Mouse (Mus musculus): ENCODE measurements around the gene Zbtb2. TPM values are rescaled to one million over a fixed set of nuclear protein-coding genes. Genes with fewer than 3 reads are reported as not detected.

Zbtb2 gene
- total RNA-seq, 2 experiments from 2014 or later: 5.1 to 6.3 TPM

GRCm38 (mm10) chr10:4341430-4341829 lies 46.5 kb downstream of the Zbtb2 start:
- DNase-seq: no peak
- intact Hi-C loops (cut with DNase I): loop anchor here (2.0 to 5.0 kb wide), 2 partner anchors 305 to 1004 kb away; no protein-coding TSS in a partner anchor

DNA sequence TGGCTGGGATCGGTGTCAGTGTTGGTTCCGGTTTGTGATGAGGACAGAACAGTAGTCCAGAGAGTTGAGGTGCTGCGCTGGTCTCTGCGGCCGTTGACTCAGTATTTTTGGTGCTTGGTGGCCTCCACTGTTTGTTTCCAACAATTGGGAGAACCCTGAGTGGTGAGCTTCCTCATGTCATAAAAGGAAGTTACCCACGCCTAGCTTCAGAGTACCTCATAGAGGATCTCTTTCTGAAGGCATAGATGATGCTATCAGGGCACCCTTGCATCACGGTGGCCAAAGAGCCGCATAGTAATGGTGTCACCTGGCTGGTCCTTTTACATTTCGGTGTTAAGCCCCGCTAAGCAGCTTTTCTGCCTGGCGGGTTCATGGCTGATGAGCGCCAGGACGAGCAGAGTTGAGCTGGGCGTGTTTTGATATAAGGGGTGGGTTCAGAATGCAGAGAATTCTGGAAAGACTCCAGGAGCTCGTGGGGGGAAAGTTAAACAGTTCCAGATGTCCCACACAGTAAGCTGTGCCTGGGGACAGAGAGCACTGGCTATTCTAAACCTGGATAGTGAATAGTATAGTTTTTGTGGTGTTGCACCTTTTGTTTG lies 48.9 kb downstream of the Zbtb2 start:
- intact Hi-C loops (cut with DNase I): no loop called here
- DNase-seq: peak in 1 of 2 experiments; percentile 31

DNA sequence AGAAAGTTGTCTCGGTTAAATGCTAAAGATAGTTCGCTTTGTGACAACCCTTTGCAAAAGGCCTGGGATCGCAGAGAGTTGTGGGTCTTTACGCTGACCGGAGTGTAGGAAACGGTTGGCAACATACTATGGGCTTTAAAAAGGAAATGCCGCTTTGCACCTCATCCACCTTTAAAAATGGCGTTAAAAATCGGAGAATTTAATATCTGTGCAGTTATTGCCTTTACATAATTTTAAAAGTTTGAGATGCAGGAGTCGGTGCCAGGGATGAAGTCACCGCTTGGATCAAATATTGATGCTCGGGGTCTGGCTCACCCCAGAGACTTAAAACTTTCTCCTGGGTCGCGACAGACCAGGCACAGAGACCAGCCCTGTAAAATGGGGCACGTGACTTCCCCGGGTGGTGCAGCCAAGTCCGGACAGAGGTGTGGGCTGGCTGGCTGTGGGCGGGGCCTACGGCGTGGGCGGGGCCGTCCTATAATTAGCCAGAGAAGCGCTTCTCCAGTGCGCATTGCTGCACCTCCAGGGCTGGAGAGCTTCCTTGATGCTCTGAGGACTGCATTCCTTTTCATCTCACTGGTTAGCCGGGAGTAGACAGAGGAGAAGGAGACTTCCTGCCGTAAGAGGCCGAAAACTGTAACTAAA lies 53.7 kb downstream of the Zbtb2 start:
- intact Hi-C loops (cut with DNase I): loop anchor here (5.0 kb wide), 2 partner anchors 247 to 297 kb away; no protein-coding TSS in a partner anchor

GRCm38 (mm10) chr10:4333319-4333718 lies 54.6 kb downstream of the Zbtb2 start:
- intact Hi-C loops (cut with DNase I): loop anchor here (5.0 kb wide), 2 partner anchors 246 to 296 kb away; no protein-coding TSS in a partner anchor

More for the DNA sequence above, 53.7 kb downstream of the Zbtb2 start:
- peak; percentile 79 to 83 for DNase-seq

GRCm38 (mm10) chr10:4332228-4332979 lies 55.5 kb downstream of the Zbtb2 start:
- intact Hi-C loops (cut with DNase I): loop anchor here (5.0 kb wide), 2 partner anchors 245 to 295 kb away; no protein-coding TSS in a partner anchor
- DNase-seq: no peak

More at GRCm38 (mm10) chr10:4333319-4333718, 54.6 kb downstream of the Zbtb2 start:
- DNase-seq: peak in 1 of 2 experiments; percentile 36

GRCm38 (mm10) chr10:4327716-4328115 lies 60.2 kb downstream of the Zbtb2 start:
- DNase-seq: no peak
- intact Hi-C loops (cut with DNase I): no loop called here

DNA sequence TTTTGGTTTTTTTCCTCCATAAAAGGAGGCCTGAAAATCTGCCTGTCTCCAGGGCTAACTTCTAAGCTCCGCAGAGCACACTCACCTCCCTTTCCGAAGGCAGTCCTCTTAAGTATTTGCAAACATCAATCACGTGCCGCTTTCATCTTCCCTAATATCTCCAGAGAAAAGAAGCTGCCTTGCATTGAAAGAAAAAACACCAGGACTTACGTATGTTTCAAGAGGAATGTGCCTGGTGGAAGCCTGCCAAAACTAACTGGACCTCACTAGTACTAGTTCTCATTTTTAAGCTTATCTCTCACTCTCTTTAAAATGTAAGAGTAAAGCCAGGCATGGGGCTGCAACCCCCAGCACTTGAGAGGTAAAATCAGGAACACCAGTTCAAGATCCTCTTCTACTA lies 62.3 kb downstream of the Zbtb2 start:
- no peak for DNase-seq
- intact Hi-C loops (cut with DNase I): no loop called here

DNA sequence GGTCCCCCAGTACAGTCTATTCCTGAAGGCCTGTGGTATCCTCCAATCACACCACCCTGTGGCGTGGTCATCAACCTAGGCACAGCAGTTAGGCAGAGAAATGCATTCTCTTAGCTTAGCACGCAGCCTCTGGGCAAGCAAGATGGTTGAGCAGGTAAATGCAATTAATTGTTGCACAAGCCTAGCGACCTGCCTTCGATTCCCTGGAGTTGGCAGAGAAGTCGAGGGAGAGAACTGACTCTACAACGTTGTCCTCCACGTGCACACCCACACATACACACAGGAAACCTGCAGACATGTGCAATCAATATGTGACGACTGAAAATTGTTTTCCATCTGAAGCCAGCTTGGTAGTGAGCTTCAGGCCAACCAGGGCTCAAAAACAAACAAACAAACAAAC lies 64.0 kb downstream of the Zbtb2 start:
- DNase-seq: no peak
- intact Hi-C loops (cut with DNase I): no loop called here

Other genes starting within 250 kb of the Zbtb2 start
- 1 to 10 TPM; 8.1 to 8.2 TPM for gene Akap12, start 121.7 kb downstream of the Zbtb2 start, total RNA-seq (2021)
- gene Rmnd1, start 44.3 kb upstream of the Zbtb2 start, total RNA-seq (2021): 10 to 100 TPM; 38.5 to 42.1 TPM
- gene Armt1, start 44.4 kb upstream of the Zbtb2 start, total RNA-seq (2021): 10 to 100 TPM; 10.8 to 11.5 TPM
- under 1 TPM; 0.27 to 0.59 TPM for gene Ccdc170, start 94.4 kb upstream of the Zbtb2 start, total RNA-seq (2021)
- 10 to 100 TPM; 28.7 to 32.2 TPM for gene Esr1, start 223.5 kb upstream of the Zbtb2 start, total RNA-seq (2021)

All from gastrocnemius, postnatal 36 days (tissue).